Mouse (Mus musculus) intestine, embryonic 16.5 days (tissue): ENCODE results near the gene Ccdc71. TPM values are rescaled to one million over a fixed set of nuclear protein-coding genes. Genes with fewer than 3 reads are reported as not detected.

Experiments used
- polyA plus RNA-seq: library from polyadenylated mRNA; unstranded; fragments of >200 nt; fragmentation: Nextera tagmentation; extraction: Ambion mirVana; gene quantifications from 2 replicates; pipeline ENCODE4 v1.2.1, GENCODE M21; 2015

Gene Ccdc71
- polyA plus RNA-seq, 1 experiment from 2014 or later: 53.5 TPM

Other genes starting within 250 kb of the Ccdc71 start
- 67.9 and 76.8 TPM in 2 replicates for gene Dag1, start 196.6 kb upstream of the Ccdc71 start, polyA plus RNA-seq
- gene Nicn1, start 170.1 kb upstream of the Ccdc71 start, polyA plus RNA-seq: 24.6 and 29.1 TPM in 2 replicates
- 15.5 TPM in 2 replicates for gene Amt, start 163.7 kb upstream of the Ccdc71 start, polyA plus RNA-seq
- gene Rhoa, start 154.4 kb upstream of the Ccdc71 start, polyA plus RNA-seq: 425 and 427 TPM in 2 replicates
- gene Tcta, start 154.4 kb upstream of the Ccdc71 start, polyA plus RNA-seq: 40.9 and 45.1 TPM in 2 replicates
- 1,298 and 1,315 TPM in 2 replicates for gene Gpx1, start 121.6 kb upstream of the Ccdc71 start, polyA plus RNA-seq
- 84.4 and 92.1 TPM in 2 replicates for gene Usp4, start 112.7 kb upstream of the Ccdc71 start, polyA plus RNA-seq
- gene 1700102P08Rik, start 67.7 kb upstream of the Ccdc71 start, polyA plus RNA-seq: 0.49 and 0.55 TPM in 2 replicates
- gene Ccdc36, start 32.0 kb upstream of the Ccdc71 start, polyA plus RNA-seq: 1.1 TPM in 2 replicates
- gene BC048562, start 24.0 kb upstream of the Ccdc71 start, polyA plus RNA-seq: not detected in 2 replicates
- 44.7 and 49.6 TPM in 2 replicates for gene Klhdc8b, start 1.1 kb downstream of the Ccdc71 start, polyA plus RNA-seq
- gene Lamb2, start 19.2 kb downstream of the Ccdc71 start, polyA plus RNA-seq: 26.6 and 33.6 TPM in 2 replicates
- 35.7 and 42.8 TPM in 2 replicates for gene Usp19, start 30.1 kb downstream of the Ccdc71 start, polyA plus RNA-seq
- gene Qars, start 47.2 kb downstream of the Ccdc71 start, polyA plus RNA-seq: 111 and 118 TPM in 2 replicates
- 90.2 and 93.4 TPM in 2 replicates for gene Qrich1, start 56.3 kb downstream of the Ccdc71 start, polyA plus RNA-seq
- gene Impdh2, start 99.8 kb downstream of the Ccdc71 start, polyA plus RNA-seq: 149 and 173 TPM in 2 replicates
- gene Ndufaf3, start 106.9 kb downstream of the Ccdc71 start, polyA plus RNA-seq: 41.1 and 42.1 TPM in 2 replicates
- gene Dalrd3, start 109.4 kb downstream of the Ccdc71 start, polyA plus RNA-seq: 100 and 115 TPM in 2 replicates
- gene Wdr6, start 118.2 kb downstream of the Ccdc71 start, polyA plus RNA-seq: 60.7 and 64.4 TPM in 2 replicates
- 4.5 and 5.0 TPM in 2 replicates for gene P4htm, start 137.1 kb downstream of the Ccdc71 start, polyA plus RNA-seq
- 41.2 and 42.9 TPM in 2 replicates for gene Arih2, start 188.9 kb downstream of the Ccdc71 start, polyA plus RNA-seq
- 111 and 117 TPM in 2 replicates for gene Slc25a20, start 201.6 kb downstream of the Ccdc71 start, polyA plus RNA-seq
- 32.8 and 36.9 TPM in 2 replicates for gene Prkar2a, start 228.8 kb downstream of the Ccdc71 start, polyA plus RNA-seq